Mouse (Mus musculus) ZHBTc4 (cell line): Measurements from ENCODE around the gene Ralgapa2.

Experiments used
- DNase-seq: peaks from one replicate; pipeline ENCODE4 v3.0.0-alpha.2; 2011; ENCODE audit warnings: low read depth, low spot score

Ralgapa2 gene

GRCm38 (mm10) chr2:146499111-146499510 is 13.0 kb downstream of the Ralgapa2 start:
- DNase-seq, result no peak

GRCm38 (mm10) chr2:146498298-146498697 is 13.8 kb downstream of the Ralgapa2 start:
- DNase-seq, result no peak

GRCm38 (mm10) chr2:146496995-146497394 is 15.1 kb downstream of the Ralgapa2 start:
- peak; percentile 93 for DNase-seq

- no peak for DNase-seq
These were observed 16.4 kb downstream of the Ralgapa2 start for GRCm38 (mm10) chr2:146495781-146496180.

- DNase-seq, result no peak
These were observed 18.7 kb downstream of the Ralgapa2 start for GRCm38 (mm10) chr2:146493354-146493946.

- DNase-seq, result no peak
These were observed 20.1 kb downstream of the Ralgapa2 start for GRCm38 (mm10) chr2:146491830-146492610.

GRCm38 (mm10) chr2:146490926-146491325 is 21.2 kb downstream of the Ralgapa2 start:
- DNase-seq, result no peak

- no peak for DNase-seq
These were observed 23.9 kb downstream of the Ralgapa2 start for GRCm38 (mm10) chr2:146488291-146488690.

- DNase-seq, result no peak
These were observed 29.3 kb downstream of the Ralgapa2 start for GRCm38 (mm10) chr2:146482859-146483258.

- no peak for DNase-seq
These were observed 34.7 kb downstream of the Ralgapa2 start for GRCm38 (mm10) chr2:146477491-146477890.

- no peak for DNase-seq
These were observed 35.6 kb downstream of the Ralgapa2 start for GRCm38 (mm10) chr2:146476428-146476972.

GRCm38 (mm10) chr2:146476001-146476400 is 36.1 kb downstream of the Ralgapa2 start:
- no peak for DNase-seq

GRCm38 (mm10) chr2:146470947-146471346 is 41.2 kb downstream of the Ralgapa2 start:
- no peak for DNase-seq

GRCm38 (mm10) chr2:146469707-146470420 is 42.3 kb downstream of the Ralgapa2 start:
- DNase-seq, result peak; percentile 52

- no peak for DNase-seq
These were observed 43.2 kb downstream of the Ralgapa2 start for GRCm38 (mm10) chr2:146468898-146469297.

- DNase-seq, result no peak
These were observed 44.1 kb downstream of the Ralgapa2 start for GRCm38 (mm10) chr2:146468016-146468415.

GRCm38 (mm10) chr2:146466811-146467210 is 45.3 kb downstream of the Ralgapa2 start:
- DNase-seq, result peak; percentile 67

- DNase-seq, result no peak
These were observed 54.6 kb downstream of the Ralgapa2 start for GRCm38 (mm10) chr2:146457494-146457893.

- no peak for DNase-seq
These were observed 55.5 kb downstream of the Ralgapa2 start for GRCm38 (mm10) chr2:146456612-146457011.

GRCm38 (mm10) chr2:146456062-146456461 is 56.1 kb downstream of the Ralgapa2 start:
- DNase-seq, result no peak

- DNase-seq, result no peak
These were observed 68.1 kb downstream of the Ralgapa2 start for GRCm38 (mm10) chr2:146444009-146444408.

GRCm38 (mm10) chr2:146443291-146443875 is 68.8 kb downstream of the Ralgapa2 start:
- DNase-seq, result no peak
